Mouse (Mus musculus): Measurements from ENCODE around the gene Cyp2u1. TPM values are rescaled to one million over a fixed set of nuclear protein-coding genes. Genes with fewer than 3 reads are reported as not detected.

Cyp2u1 gene
- total RNA-seq, 2 experiments from 2014 or later, result 33.7 to 34.8 TPM

DNA sequence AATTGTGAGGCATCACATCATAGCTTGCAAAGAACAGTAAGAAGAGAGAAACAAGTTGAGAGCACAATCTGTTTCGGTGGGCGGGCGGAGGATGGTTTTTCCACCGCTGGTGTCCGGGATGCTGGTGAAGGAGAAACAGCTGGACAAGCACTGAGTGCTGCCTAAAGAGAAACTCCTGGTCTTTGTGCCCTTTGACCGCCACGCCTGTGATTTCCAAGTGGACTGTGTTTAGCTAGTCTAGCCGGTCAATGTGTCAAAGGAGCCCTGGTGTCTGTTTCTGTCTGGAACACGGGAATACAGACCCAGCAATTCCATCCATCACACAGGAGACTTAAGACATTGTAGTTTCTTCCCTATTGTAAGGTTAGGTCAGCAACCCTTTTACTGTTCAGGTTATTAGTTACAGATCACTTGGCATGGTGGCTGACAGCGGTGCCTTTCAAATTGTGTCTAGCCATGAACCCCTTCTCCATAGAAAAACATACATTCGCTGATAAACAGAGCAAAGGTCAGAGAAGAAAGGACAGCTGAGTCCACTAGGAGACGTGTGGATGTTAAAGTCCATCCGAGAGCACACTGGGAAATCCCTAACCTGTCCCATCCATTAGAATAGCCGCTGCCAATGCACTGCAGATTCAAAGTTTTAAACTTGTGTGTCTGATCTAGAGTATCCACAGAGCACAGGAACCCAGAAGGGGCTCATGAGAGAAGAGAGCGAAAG lies 39.1 kb downstream of the Cyp2u1 start:
- DNase-seq (ENCODE audit: low spot score), result no peak
- intact Hi-C loops (cut with DNase I), result no loop called here

DNA sequence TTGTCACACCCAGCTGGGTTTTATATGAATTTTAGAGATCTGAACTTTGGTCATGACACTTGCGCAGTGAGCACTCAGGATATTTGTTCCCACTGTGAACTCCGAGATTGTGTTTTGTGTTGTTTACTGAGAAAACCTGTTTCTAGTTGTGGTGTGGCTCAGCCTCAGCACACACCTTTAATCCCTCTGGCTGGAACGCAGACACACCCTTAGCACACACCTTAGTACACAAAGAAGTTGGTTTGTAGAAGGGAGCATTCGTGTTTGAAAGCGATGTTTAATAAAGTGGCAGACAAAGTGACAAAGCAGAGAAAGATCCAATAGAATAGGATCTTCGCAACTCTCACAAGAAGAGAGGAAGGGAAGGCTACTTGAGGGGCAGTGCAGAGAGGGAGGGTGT lies 42.6 kb downstream of the Cyp2u1 start:
- intact Hi-C loops (cut with DNase I), result no loop called here
- DNase-seq (ENCODE audit: low spot score), result no peak

DNA sequence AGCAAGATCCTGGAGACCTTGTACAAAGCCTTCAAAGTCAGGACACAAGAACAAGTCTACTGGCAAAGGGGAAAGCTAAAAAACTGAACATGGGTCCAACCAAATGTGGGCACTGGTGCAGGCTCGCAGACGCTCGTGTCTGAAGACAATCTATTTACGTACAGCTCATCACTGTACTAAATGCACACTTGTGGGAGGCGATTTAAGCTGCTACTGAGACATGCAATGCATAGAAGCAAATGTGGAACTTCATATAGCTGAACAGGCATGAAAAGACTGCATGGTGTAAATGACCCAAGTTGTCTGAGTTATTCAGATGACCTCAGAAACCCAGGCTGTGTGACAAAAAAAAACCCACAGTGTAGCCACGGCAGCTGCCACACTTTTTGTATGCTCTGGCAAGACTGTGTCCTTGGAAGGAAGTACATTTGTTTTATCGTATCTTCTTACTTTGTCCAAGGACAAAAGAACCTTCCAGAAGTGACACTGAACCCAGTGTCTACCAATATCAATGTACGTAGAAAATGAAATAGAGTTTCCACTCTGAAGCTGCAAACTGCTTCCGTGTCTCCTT lies 43.5 kb downstream of the Cyp2u1 start:
- DNase-seq (ENCODE audit: low spot score), result no peak
- intact Hi-C loops (cut with DNase I), result no loop called here

DNA sequence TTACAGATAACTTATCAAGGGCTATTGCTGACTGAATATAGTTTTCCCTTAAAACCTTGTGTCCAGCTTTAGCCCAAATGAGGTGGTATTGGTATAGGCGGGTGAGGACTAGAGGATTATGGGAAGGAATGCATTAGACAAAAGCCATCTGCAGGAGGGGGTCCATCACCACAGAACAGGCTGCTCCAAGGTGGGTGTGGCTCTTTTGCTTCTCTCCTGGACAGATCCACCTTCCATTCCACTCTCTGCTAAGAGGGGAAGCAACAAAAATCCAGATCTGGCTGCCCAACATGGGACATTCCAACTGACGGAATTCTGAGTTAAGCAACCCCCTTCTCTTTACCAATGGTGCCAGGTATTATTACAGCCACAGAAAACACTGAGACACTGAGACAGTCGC lies 44.1 kb downstream of the Cyp2u1 start:
- intact Hi-C loops (cut with DNase I), result no loop called here
- DNase-seq (ENCODE audit: low spot score), result no peak

DNA sequence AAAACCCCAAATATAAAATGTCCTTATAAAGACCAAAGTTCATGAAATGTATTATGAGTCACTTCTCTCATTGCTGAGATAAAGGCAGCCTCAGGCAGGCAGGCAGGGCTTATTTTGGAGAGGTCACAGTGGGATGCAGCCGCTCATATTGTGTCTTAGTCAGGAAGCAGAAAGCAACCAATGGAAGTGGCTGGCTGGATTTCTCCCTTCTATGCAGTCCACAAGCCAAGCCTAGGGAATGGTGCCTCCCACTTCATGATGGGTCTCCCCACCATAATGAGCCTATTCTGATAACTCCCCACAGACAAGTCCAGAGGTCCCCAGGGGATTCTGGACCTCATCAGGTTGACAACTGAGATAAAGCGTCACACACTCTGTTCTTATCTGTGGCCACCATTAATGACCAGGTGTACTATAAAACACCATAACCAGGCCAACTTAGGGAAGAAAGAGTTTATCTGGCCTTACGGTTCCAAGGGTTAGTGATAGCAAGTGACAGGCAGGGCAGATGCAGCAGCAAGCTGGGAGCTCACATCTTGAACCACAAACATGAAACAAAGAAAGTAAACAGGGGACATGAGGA lies 47.5 kb downstream of the Cyp2u1 start:
- intact Hi-C loops (cut with DNase I), result no loop called here
- DNase-seq (ENCODE audit: low spot score), result no peak

DNA sequence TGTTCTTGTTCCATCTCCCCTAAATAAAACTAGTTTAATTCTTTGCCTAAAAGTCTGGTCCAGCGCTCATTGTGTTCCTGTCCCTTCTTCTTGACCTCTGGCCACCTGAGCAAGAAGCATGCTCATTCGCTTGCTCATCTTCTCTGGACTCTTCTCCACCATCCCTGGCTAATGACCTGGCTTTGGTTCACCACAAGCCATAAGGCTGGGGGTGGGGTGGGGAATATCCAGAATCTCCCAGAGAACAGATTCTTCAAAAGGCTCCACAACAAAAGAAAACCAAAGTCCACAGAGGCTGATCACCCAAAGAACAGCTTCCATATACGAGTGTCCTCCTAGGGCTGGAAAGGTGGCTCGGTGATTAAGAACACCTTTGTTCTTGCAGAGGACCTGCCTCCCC lies 48.0 kb downstream of the Cyp2u1 start:
- intact Hi-C loops (cut with DNase I), result no loop called here
- no peak for DNase-seq (ENCODE audit: low spot score)

DNA sequence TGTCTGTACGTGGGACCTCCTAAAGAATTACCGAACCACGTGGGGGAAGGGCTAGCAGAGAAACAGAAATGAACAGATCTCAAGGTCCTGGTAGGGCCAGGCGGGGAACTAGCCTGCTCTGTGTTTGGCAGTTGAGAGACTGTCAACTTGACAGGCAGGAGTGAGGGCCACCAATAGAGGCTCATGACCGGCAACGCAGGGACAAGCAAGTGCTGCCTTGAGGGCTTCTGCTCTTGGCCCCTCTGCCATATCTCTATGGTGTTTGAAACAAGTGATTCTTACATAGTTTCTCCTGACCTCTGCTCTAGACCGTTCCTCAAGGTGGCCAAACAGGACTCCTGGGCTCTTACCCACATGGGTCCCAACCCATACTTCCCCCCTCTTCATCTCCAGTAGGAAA lies 51.4 kb downstream of the Cyp2u1 start:
- DNase-seq (ENCODE audit: low spot score), result no peak
- intact Hi-C loops (cut with DNase I), result loop anchor here (2.0 kb wide), 1 partner anchor 19 kb away; no protein-coding TSS in a partner anchor

DNA sequence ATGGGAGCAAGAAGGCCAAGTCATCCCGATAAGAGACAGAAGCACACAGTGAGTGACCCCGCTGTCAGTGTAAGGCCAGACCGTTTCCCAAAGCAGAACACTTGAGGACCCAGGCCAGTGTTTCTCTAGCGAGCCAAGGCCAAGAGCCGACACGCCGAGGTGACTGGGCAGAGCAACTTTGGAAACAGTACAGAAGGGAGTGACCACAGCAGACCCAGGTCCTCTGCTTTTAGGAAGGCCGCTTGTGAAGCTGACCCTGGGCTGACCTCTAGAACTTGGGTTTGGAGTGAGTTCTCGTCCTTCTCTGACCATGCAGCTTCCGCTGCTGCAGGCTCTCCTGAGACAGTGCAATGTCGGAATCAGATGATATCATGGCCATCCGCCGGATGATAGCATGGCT lies 52.0 kb downstream of the Cyp2u1 start:
- intact Hi-C loops (cut with DNase I), result loop anchor here (2.0 kb wide), 1 partner anchor 20 kb away; no protein-coding TSS in a partner anchor

DNA sequence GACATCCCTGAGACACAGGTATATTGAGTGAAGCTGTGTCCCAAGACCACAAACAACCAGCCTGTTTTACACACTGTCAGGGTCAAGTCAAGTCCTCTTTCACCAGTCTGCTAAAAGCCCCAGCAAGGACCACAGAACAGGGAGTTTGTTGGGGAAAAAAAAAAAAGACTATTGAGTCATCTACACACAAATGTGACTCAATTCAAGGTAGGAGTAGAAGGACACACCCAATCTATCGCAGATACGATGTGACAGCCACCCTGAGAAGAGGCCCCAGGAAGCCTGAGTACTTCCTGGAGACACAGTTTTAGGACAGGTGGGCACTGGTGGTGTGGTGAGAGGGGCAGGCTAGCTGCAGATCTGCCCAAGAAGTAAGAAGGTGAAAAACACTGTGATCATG lies 52.7 kb downstream of the Cyp2u1 start:
- DNase-seq (ENCODE audit: low spot score), result no peak
- intact Hi-C loops (cut with DNase I), result loop anchor here (2.0 kb wide), 1 partner anchor 21 kb away; no protein-coding TSS in a partner anchor

More for the DNA sequence above, 52.0 kb downstream of the Cyp2u1 start:
- no peak for DNase-seq (ENCODE audit: low spot score)

DNA sequence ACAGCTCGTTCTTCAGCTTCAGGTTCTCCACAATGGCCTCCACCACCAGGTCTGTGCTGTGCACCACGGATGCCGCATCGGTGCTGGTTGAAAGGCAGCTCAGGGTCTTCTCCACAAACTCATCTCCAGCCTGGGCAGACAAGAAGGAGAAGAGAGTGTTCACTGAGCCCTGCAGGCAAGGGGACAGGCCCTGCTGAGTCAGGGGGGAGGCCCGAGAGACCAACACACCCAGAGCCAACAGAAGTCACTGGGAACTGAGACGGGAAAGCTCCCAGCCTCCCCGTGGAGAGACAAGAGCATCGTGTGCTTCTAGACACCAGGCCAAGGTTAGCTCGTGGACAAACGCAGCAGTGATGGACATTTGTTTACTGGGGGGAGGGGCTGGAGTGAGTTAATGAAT lies 54.6 kb downstream of the Cyp2u1 start:
- DNase-seq (ENCODE audit: low spot score), result no peak
- intact Hi-C loops (cut with DNase I), result no loop called here

DNA sequence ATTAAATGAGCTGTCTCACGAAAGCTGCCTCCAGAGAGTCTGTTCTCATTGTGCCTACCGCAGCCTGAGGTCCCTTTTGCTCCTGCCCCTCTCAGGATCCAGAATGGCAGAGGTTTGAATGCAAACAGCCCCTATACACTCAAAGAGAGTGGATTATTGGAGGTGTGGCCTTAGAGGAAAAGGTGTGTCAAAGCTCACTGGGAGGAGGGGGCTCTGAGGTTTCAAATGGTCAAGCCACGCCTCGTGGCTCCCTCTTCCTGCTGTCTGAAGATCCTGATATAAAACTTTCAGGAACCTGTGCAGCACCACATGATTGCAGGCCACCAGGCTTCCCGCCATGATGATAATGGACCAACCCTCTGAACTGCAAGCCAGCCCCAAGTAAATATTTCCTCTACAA lies 55.2 kb downstream of the Cyp2u1 start:
- intact Hi-C loops (cut with DNase I), result no loop called here
- no peak for DNase-seq (ENCODE audit: low spot score)

DNA sequence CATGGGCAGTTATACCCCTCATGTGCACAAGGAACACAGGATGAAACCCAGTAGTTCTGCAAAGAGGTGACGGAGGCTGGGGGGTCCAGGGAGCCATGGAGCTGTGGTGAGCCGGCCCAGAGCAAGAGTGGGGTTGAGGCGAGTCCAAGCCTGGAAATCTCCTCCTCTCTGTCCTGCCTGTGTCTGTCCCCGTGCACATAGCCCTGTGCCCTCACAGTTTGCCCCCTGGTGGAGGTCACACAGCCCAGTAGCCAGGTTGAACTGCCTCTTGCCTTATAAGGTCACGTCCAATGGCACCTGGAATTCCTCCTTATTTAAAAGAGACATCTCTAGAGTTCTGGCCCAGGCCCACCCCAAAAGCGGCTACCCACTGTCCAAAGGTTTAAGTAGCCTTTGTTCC lies 55.6 kb downstream of the Cyp2u1 start:
- intact Hi-C loops (cut with DNase I), result no loop called here
- no peak for DNase-seq (ENCODE audit: low spot score)

DNA sequence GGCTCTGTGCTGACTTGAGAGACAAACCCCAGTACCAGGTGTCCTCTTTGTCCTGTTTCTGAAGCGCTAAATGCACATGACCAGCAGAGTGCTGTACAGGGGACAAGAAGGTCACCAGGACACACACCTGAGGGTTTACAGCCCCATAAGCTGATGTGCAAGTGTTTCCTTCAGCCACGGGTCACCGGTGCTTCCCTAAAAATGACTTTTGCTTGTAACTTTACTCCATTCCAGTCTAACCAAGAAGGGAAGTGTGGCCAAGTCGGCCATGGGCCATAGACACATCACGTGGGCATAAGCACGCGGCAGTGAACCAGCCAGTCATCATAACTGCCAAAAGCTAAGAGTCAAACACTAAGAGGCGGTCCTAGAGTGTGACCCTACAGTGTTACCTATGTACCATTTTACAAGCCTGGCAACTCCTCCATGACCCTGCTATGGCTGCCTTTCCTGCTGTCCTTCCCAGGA lies 56.4 kb downstream of the Cyp2u1 start:
- intact Hi-C loops (cut with DNase I), result no loop called here
- DNase-seq (ENCODE audit: low spot score), result no peak

DNA sequence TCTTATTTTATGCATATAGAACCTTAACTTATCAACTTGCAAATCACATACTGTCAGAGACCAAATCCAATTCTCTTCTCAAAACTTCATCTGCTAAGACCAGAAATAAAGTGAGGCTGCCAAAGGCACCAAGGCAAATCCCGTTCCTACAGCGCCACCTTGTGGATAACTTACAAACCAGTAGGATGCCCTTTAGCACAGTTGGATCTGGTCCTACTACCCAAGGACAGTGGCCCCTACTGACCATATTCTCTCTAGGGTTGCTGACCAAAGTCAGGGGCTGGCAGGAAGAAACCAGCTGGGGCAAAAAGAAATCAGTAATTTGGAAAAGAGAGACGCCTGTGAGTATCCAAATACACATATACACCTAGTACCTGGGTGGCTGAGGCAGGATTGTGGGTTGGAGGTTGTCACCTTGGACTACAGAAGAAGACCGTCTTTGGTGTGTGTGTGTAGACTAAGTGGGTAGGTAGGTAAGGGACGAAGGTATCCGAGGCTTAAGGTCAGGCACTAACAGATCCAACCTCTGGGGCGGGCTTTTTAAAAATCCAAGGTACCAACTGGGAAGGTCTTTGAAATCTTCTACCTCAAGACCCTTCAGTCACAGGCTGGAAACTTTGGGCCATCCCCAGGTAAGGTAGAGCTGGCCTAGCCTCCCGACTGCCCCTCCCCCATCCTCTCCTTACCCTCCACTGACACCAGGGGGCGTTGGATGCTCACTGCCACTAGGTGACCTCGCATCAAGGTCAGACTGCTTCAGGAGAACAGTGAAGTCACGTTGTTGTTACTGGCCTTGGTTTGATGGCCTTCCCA lies 57.1 kb downstream of the Cyp2u1 start:
- intact Hi-C loops (cut with DNase I), result no loop called here
- DNase-seq (ENCODE audit: low spot score), result no peak

Other genes starting within 250 kb of the Cyp2u1 start
- under 1 TPM; 0.29 to 0.45 TPM for gene Lef1, start 192.8 kb downstream of the Cyp2u1 start, total RNA-seq (2021)
- gene Hadh, start 31.1 kb downstream of the Cyp2u1 start, total RNA-seq (2021), result 100 to 1,000 TPM; 662 to 714 TPM
- gene Sgms2, start 188.2 kb upstream of the Cyp2u1 start, total RNA-seq (2021), result 1 to 10 TPM; 2.5 to 3.1 TPM